Mouse (Mus musculus): Measurements from ENCODE around the gene Gna12. TPM values are rescaled to one million over a fixed set of nuclear protein-coding genes. Genes with fewer than 3 reads are reported as not detected.

The Gna12 gene
- total and polyA plus RNA-seq, 3 experiments: 117 to 136 (median 118) TPM

DNA sequence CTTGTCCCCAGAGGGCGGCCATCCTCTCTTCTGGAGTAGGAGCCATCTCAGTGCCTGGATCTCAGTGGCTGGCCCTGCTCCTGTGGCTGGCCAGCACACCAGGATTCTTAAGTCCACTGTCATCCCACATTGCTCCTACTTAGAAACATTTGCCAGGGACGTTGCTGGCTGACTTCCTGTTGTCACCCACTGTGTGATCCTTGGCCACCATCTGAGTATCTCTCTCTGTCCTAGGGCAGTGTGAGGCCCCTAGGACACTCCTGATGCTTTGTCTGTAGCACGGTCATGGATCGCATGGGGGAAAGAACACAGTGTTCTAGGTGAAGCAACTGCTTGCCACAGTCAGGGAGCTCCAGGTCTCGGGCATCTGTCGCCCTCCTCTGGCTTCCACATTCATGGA lies 119.9 kb downstream of the Gna12 start:
- Histone ChIP-seq H3K79me2 (replicated peaks; ENCODE audit: control insufficient read depth, insufficient read depth, low read length) (no peaks in the 10 kb centered on the region), H3K4me3 (no peak overlapping the region), H3K4me1 (ENCODE audit: control insufficient read depth, insufficient read depth, low read length) (peaks cover 3% of the 10 kb centered on the region), H3K27me3 (ENCODE audit: control insufficient read depth, insufficient read depth, low read length) (no peaks in the 10 kb centered on the region), H3K27ac (no peak overlapping the region), H3K9ac (ENCODE audit: low read depth, low read length) (no peak overlapping the region), H3K36me3 (ENCODE audit: control insufficient read depth, insufficient read depth, low read length) (no peaks in the 10 kb centered on the region)
- no peak for DNase-seq
- intact Hi-C loops (cut with DNase I): no loop called here
- TF ChIP-seq EP300 (IDR thresholded peaks at IDR 0.05; ENCODE audit: insufficient read depth, low read depth, low read length) (no peak), POLR2A (IDR thresholded peaks at IDR 0.05; ENCODE audit: insufficient read depth, low read depth, low read length) (no peak), CTCF (IDR thresholded peaks at IDR 0.05) (no peak)
- WGBS: 89% methylated on average over 6 of the region's 6 CpGs

Other genes starting within 250 kb of the Gna12 start
- gene Lfng, start 223.1 kb downstream of the Gna12 start, total RNA-seq (2021): 10 to 100 TPM in 1 of 2 experiments, 1 to 10 TPM in 1; 7.4 to 11.5 TPM
- gene Lfng, start 223.1 kb downstream of the Gna12 start, polyA plus RNA-seq (2012; rRNA removed): 18.4 and 23.1 TPM in 2 replicates
- 10 to 100 TPM; 10.6 to 11.0 TPM for gene Ttyh3, start 181.4 kb downstream of the Gna12 start, total RNA-seq (2021)
- gene Ttyh3, start 181.4 kb downstream of the Gna12 start, polyA plus RNA-seq (2012; rRNA removed): 13.9 and 14.6 TPM in 2 replicates
- gene Iqce, start 128.1 kb downstream of the Gna12 start, total RNA-seq (2021): 1 to 10 TPM; 3.7 to 7.1 TPM
- 5.8 TPM in 2 replicates for gene Iqce, start 128.1 kb downstream of the Gna12 start, polyA plus RNA-seq (2012; rRNA removed)
- gene Brat1, start 125.4 kb downstream of the Gna12 start, total RNA-seq (2021): 1 to 10 TPM; 6.4 to 8.2 TPM
- 11.0 and 13.2 TPM in 2 replicates for gene Brat1, start 125.4 kb downstream of the Gna12 start, polyA plus RNA-seq (2012; rRNA removed)
- gene Amz1, start 106.3 kb downstream of the Gna12 start, total RNA-seq (2021): under 1 TPM; 0.31 to 0.48 TPM
- 0.59 and 0.98 TPM in 2 replicates for gene Amz1, start 106.3 kb downstream of the Gna12 start, polyA plus RNA-seq (2012; rRNA removed)
- gene Card11, start 170.2 kb upstream of the Gna12 start, total RNA-seq (2021): under 1 TPM; 0.23 to 0.80 TPM
- gene Card11, start 170.2 kb upstream of the Gna12 start, polyA plus RNA-seq (2012; rRNA removed): 0.26 and 0.82 TPM in 2 replicates

Measured in heart, adult 2 months (tissue).